Mouse (Mus musculus) embryonic stem cell, embryonic (primary cell): ENCODE results near the gene Mex3d.

Experiments used
- CTCF ChIA-PET, 4 experiments: fragments of 300-600 bp in 2 of 4; fragments of 350-600 bp in 2 of 4; sonication (Branson Sonifier 250); formaldehyde crosslinking; loops; one replicate each; lab custom pipeline; 2022; ENCODE audit warnings: inconsistent platforms in 2 of 4; lab: Charles Lee
- POLR2A ChIA-PET, 4 experiments: fragments of 300-600 bp in 2 of 4; fragments of 350-600 bp in 2 of 4; sonication (Branson Sonifier 250); formaldehyde crosslinking; loops; one replicate each; lab custom pipeline; 2022; ENCODE audit warnings: antibody characterized with exemption in 4 of 4, inconsistent platforms in 1 of 4; lab: Charles Lee

Mex3d gene

GRCm38 (mm10) chr10:80368392-80368791 is 19.1 kb downstream of the Mex3d start:
- CTCF ChIA-PET: interaction anchor here in 2 of 4 experiments (0.6 to 2.8 kb wide), 7 partner anchors 18 to 178 kb away, joined by 4 to 12 read pairs (median 5); partner anchors contain the start of gene Mum1 (in 1 of the 2)

GRCm38 (mm10) chr10:80367954-80368353 is 19.5 kb downstream of the Mex3d start:
- CTCF ChIA-PET: interaction anchor here in 2 of 4 experiments (0.6 to 2.8 kb wide), 7 partner anchors 17 to 177 kb away, joined by 4 to 12 read pairs (median 5); partner anchors contain the start of gene Mum1 (in 1 of the 2)
- POLR2A ChIA-PET: interaction anchor here in 2 of 4 experiments (1.0 to 2.0 kb wide), 3 partner anchors 11 to 71 kb away, joined by 3 to 5 read pairs (median 4); partner anchors contain the start of genes Pcsk4 (in 1 of the 2) and Plk5 (in 1 of the 2)

More at GRCm38 (mm10) chr10:80368392-80368791, 19.1 kb downstream of the Mex3d start:
- POLR2A ChIA-PET: interaction anchor here in 2 of 4 experiments (0.7 to 2.0 kb wide), 5 partner anchors 11 to 296 kb away, joined by 3 to 5 read pairs (median 3); partner anchors contain the start of genes Pcsk4 (in 2 of the 2) and Plk5 (in 1 of the 2)

GRCm38 (mm10) chr10:80365736-80366135 is 21.7 kb downstream of the Mex3d start:
- POLR2A ChIA-PET: interaction anchor here in 1 of 4 experiments (0.8 to 1.7 kb wide), 3 partner anchors 197 to 311 kb away, joined by 3 read pairs; no protein-coding TSS in a partner anchor

GRCm38 (mm10) chr10:80363734-80364133 is 23.7 kb downstream of the Mex3d start:
- CTCF ChIA-PET: interaction anchor here in 2 of 4 experiments (0.6 to 2.1 kb wide), 2 partner anchors 13 to 473 kb away, joined by 5 read pairs; no protein-coding TSS in a partner anchor

More at GRCm38 (mm10) chr10:80365736-80366135, 21.7 kb downstream of the Mex3d start:
- CTCF ChIA-PET: interaction anchor here in 2 of 4 experiments (0.6 to 1.3 kb wide), 3 partner anchors 8 to 117 kb away, joined by 3 to 4 read pairs (median 3); partner anchors contain the start of gene Ndufs7 (in 1 of the 2)

GRCm38 (mm10) chr10:80357994-80358639 is 29.3 kb downstream of the Mex3d start:
- ChIA-PET CTCF (interaction anchor here in 3 of 4 experiments (1.0 to 2.0 kb wide), 7 partner anchors 9 to 199 kb away, joined by 3 to 14 read pairs (median 5); partner anchors contain the start of gene Atp8b3 (in 1 of the 3)), POLR2A (interaction anchor here in 2 of 4 experiments (0.6 to 3.1 kb wide), 18 partner anchors 10 to 318 kb away, joined by 3 to 13 read pairs (median 5); partner anchors contain the start of genes Adamtsl5 (in 1 of the 2), Mum1 (in 1 of the 2) and Pcsk4 (in 1 of the 2))

More at GRCm38 (mm10) chr10:80363734-80364133, 23.7 kb downstream of the Mex3d start:
- POLR2A ChIA-PET: interaction anchor here in 3 of 4 experiments (0.6 to 1.1 kb wide), 3 partner anchors 10 to 196 kb away, joined by 3 to 5 read pairs (median 3); no protein-coding TSS in a partner anchor

GRCm38 (mm10) chr10:80357336-80357735 is 30.1 kb downstream of the Mex3d start:
- POLR2A ChIA-PET: interaction anchor here in 2 of 4 experiments (0.7 to 3.1 kb wide), 20 partner anchors 9 to 373 kb away, joined by 3 to 13 read pairs (median 5); partner anchors contain the start of genes Adamtsl5 (in 1 of the 2), Mum1 (in 1 of the 2) and Pcsk4 (in 1 of the 2)

GRCm38 (mm10) chr10:80356737-80357136 is 30.7 kb downstream of the Mex3d start:
- CTCF ChIA-PET: interaction anchor here in 3 of 4 experiments (0.6 to 2.0 kb wide), 12 partner anchors 8 to 343 kb away, joined by 3 to 6 read pairs (median 5); partner anchors contain the start of gene Atp8b3 (in 1 of the 3)
- POLR2A ChIA-PET: interaction anchor here (0.6 to 3.1 kb wide), 25 partner anchors 11 to 372 kb away, joined by 3 to 13 read pairs (median 3); partner anchors contain the start of genes Rps15 (in 2 of the 4), Mum1 (in 1 of the 4), Pcsk4 (in 1 of the 4) and Reep6 (in 1 of the 4)

More at GRCm38 (mm10) chr10:80357336-80357735, 30.1 kb downstream of the Mex3d start:
- CTCF ChIA-PET: interaction anchor here (0.6 to 2.0 kb wide), 10 partner anchors 9 to 200 kb away, joined by 3 to 14 read pairs (median 4); partner anchors contain the start of gene Atp8b3 (in 1 of the 4)

- CTCF ChIA-PET: interaction anchor here in 3 of 4 experiments (0.6 to 2.0 kb wide), 6 partner anchors 7 to 343 kb away, joined by 5 to 6 read pairs (median 6); no protein-coding TSS in a partner anchor
Measured at GRCm38 (mm10) chr10:80356001-80356682, 31.3 kb downstream of the Mex3d start, which contains the start of gene Plk5. Gene Plk5 (plus strand): TSS chr10:80356459.

GRCm38 (mm10) chr10:80355431-80355830 is 32.0 kb downstream of the Mex3d start:
- POLR2A ChIA-PET: interaction anchor here in 2 of 4 experiments (0.5 to 3.1 kb wide), 3 partner anchors 11 to 1981 kb away, joined by 3 to 13 read pairs (median 10); no protein-coding TSS in a partner anchor
- CTCF ChIA-PET: interaction anchor here in 2 of 4 experiments (0.6 to 1.2 kb wide), 3 partner anchors 18 to 463 kb away, joined by 4 to 7 read pairs (median 4); no protein-coding TSS in a partner anchor

More at GRCm38 (mm10) chr10:80356001-80356682, 31.3 kb downstream of the Mex3d start, which contains the start of gene Plk5:
- POLR2A ChIA-PET: interaction anchor here (0.6 to 3.1 kb wide), 23 partner anchors 12 to 372 kb away, joined by 3 to 13 read pairs (median 4); partner anchors contain the start of genes Rps15 (in 2 of the 4), Mum1 (in 1 of the 4), Pcsk4 (in 1 of the 4) and Reep6 (in 1 of the 4)

- CTCF ChIA-PET: interaction anchor here in 2 of 4 experiments (0.7 to 2.9 kb wide), 5 partner anchors 19 to 174 kb away, joined by 3 to 49 read pairs (median 3); no protein-coding TSS in a partner anchor
- POLR2A ChIA-PET: interaction anchor here in 2 of 4 experiments (0.9 to 1.7 kb wide), 5 partner anchors 12 to 308 kb away, joined by 3 to 6 read pairs (median 4); partner anchors contain the start of genes Pcsk4 (in 1 of the 2), Reep6 (in 1 of the 2) and Rps15 (in 1 of the 2)
Measured at GRCm38 (mm10) chr10:80352727-80353126, 34.7 kb downstream of the Mex3d start.

GRCm38 (mm10) chr10:80351896-80352295 is 35.6 kb downstream of the Mex3d start:
- ChIA-PET POLR2A (interaction anchor here in 3 of 4 experiments (0.6 to 2.0 kb wide), 18 partner anchors 9 to 367 kb away, joined by 3 to 7 read pairs (median 4); partner anchors contain the start of genes Rps15 (in 2 of the 3), Cbarp (in 1 of the 3), Pcsk4 (in 1 of the 3) and Reep6 (in 1 of the 3)), CTCF (interaction anchor here (0.6 to 2.9 kb wide), 23 partner anchors 9 to 215 kb away, joined by 3 to 49 read pairs (median 4); partner anchors contain the start of genes Pcsk4 (in 1 of the 4) and Reep6 (in 1 of the 4))

GRCm38 (mm10) chr10:80350292-80350691 is 37.2 kb downstream of the Mex3d start:
- CTCF ChIA-PET: interaction anchor here (0.6 to 2.9 kb wide), 87 partner anchors 8 to 548 kb away, joined by 3 to 49 read pairs (median 4); partner anchors contain the start of genes Pcsk4 (in 3 of the 4), Reep6 (in 3 of the 4), Apc2 (in 2 of the 4) and Kiss1r (in 1 of the 4)
- POLR2A ChIA-PET: interaction anchor here in 3 of 4 experiments (0.6 to 2.0 kb wide), 33 partner anchors 9 to 366 kb away, joined by 3 to 13 read pairs (median 4); partner anchors contain the start of genes Rps15 (in 2 of the 3), Apc2 (in 1 of the 3), Atp8b3 (in 1 of the 3) and Cirbp (in 1 of the 3)

- POLR2A ChIA-PET: interaction anchor here (0.6 to 1.6 kb wide), 10 partner anchors 9 to 181 kb away, joined by 3 to 6 read pairs (median 3); partner anchors contain the start of genes Rps15 (in 2 of the 4), Apc2 (in 1 of the 4), Dazap1 (in 1 of the 4) and Gamt (in 1 of the 4)
- CTCF ChIA-PET: interaction anchor here (0.6 to 1.8 kb wide), 26 partner anchors 8 to 217 kb away, joined by 3 to 16 read pairs (median 4); partner anchors contain the start of genes Pcsk4 (in 2 of the 4), Apc2 (in 1 of the 4), Atp8b3 (in 1 of the 4) and Cirbp (in 1 of the 4)
Measured at GRCm38 (mm10) chr10:80348981-80349380, 38.5 kb downstream of the Mex3d start.

- POLR2A ChIA-PET: interaction anchor here (0.6 to 1.6 kb wide), 15 partner anchors 9 to 375 kb away, joined by 3 to 7 read pairs (median 3); partner anchors contain the start of genes Apc2 (in 2 of the 4), Rps15 (in 2 of the 4), Dazap1 (in 1 of the 4) and Gamt (in 1 of the 4)
Measured at GRCm38 (mm10) chr10:80348244-80348781, 39.1 kb downstream of the Mex3d start, which contains the start of gene Adamtsl5. Gene Adamtsl5 (minus strand): TSS chr10:80348412.

More at GRCm38 (mm10) chr10:80348244-80348781, 39.1 kb downstream of the Mex3d start, which contains the start of gene Adamtsl5:
- CTCF ChIA-PET: interaction anchor here (0.5 to 1.8 kb wide), 28 partner anchors 8 to 218 kb away, joined by 3 to 16 read pairs (median 4); partner anchors contain the start of genes Pcsk4 (in 2 of the 4), Apc2 (in 1 of the 4), Atp8b3 (in 1 of the 4) and Cirbp (in 1 of the 4)
